Mouse (Mus musculus): ENCODE measurements around the gene Daxx. TPM values are rescaled to one million over a fixed set of nuclear protein-coding genes. Genes with fewer than 3 reads are reported as not detected.

Gene Daxx
- polyA plus RNA-seq, 1 experiment from 2014 or later, result 35.3 TPM

DNA sequence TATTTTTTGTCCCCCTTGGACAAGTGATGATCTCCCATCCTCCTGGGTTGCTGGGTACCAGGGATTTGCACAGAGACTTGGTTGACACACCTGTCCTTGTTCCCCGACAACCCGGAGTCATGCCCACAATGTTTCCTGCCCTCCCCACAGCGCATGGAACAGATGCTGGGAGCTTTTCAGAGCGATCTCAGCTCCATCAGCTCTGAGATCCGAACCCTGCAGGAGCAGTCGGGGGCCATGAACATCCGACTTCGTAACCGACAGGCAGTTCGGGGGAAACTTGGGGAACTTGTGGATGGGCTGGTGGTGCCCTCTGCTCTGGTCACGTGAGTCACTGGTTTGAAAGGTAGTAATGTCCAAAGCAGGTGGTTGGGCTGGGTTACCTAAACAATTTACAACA, 49.2 kb downstream of the Daxx start:
- Histone ChIP-seq H3K4me2 (no peak overlapping the region), H3K9ac (no peak overlapping the region), H3K9me3 (no peaks in the 10 kb centered on the region), H3K4me1 (peaks cover 20% of the 10 kb centered on the region), H3K27me3 (replicated peaks) (no peaks in the 10 kb centered on the region), H3K36me3 (peaks cover 69% of the 10 kb centered on the region), H3K4me3 (no peak overlapping the region), H3K27ac (replicated peaks) (no peak overlapping the region)
- no peak for ATAC-seq (ENCODE audit: extremely low read depth, insufficient number of reproducible peaks, low FRiP score, low TSS enrichment)
- 90% methylated on average over 11 of the region's 11 CpGs for WGBS

DNA sequence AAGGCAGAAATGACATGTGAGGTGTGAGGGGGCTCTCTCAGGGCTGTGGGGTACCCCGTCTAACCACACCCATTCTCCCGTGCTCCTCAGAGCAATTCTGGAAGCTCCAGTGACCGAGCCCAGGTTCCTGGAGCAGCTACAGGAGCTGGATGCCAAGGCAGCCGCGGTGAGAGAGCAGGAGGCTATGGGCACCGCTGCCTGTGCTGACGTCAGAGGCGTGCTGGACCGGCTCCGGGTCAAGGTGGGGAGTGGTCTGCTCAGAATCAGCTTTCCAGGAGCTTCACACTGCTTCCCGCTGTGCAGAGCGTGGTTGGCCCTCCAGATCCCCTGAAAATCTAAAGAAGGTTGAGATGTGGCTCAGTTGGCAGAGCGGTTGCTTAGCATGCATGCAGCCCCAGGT, 49.9 kb downstream of the Daxx start:
- H3K36me3 ChIP-seq, result peaks cover 69% of the 10 kb centered on the region

DNA sequence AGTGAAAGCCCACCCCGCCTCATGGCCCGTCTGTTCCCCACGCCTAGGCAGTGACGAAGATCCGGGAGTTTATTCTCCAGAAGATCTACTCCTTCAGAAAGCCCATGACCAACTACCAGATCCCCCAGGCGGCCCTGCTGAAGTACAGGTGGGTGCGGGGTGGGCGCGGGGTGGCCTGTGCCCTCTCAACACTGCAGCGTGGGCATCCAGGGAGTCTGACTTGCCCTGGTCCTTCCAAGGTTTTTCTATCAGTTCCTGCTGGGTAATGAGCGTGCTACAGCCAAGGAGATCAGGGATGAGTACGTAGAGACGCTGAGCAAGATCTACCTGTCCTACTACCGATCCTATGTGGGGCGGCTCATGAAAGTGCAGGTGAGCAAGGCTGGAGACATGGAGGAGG, 50.7 kb downstream of the Daxx start:
- Histone ChIP-seq H3K27me3 (replicated peaks) (no peaks in the 10 kb centered on the region), H3K9me3 (no peaks in the 10 kb centered on the region), H3K4me3 (no peak overlapping the region), H3K27ac (replicated peaks) (no peak overlapping the region), H3K36me3 (peaks cover 66% of the 10 kb centered on the region), H3K4me1 (peaks cover 6% of the 10 kb centered on the region), H3K9ac (no peak overlapping the region), H3K4me2 (no peak overlapping the region)
- 89% methylated on average over 15 of the region's 15 CpGs for WGBS
- ATAC-seq (ENCODE audit: extremely low read depth, insufficient number of reproducible peaks, low FRiP score, low TSS enrichment), result no peak

More for the DNA sequence above, 49.9 kb downstream of the Daxx start:
- Histone ChIP-seq H3K4me3 (no peak overlapping the region), H3K9me3 (no peaks in the 10 kb centered on the region), H3K27ac (replicated peaks) (no peak overlapping the region), H3K4me2 (no peak overlapping the region), H3K9ac (no peak overlapping the region), H3K4me1 (peaks cover 13% of the 10 kb centered on the region), H3K27me3 (replicated peaks) (no peaks in the 10 kb centered on the region)
- ATAC-seq (ENCODE audit: extremely low read depth, insufficient number of reproducible peaks, low FRiP score, low TSS enrichment), result no peak
- 92% methylated on average over 13 of the region's 13 CpGs for WGBS

DNA sequence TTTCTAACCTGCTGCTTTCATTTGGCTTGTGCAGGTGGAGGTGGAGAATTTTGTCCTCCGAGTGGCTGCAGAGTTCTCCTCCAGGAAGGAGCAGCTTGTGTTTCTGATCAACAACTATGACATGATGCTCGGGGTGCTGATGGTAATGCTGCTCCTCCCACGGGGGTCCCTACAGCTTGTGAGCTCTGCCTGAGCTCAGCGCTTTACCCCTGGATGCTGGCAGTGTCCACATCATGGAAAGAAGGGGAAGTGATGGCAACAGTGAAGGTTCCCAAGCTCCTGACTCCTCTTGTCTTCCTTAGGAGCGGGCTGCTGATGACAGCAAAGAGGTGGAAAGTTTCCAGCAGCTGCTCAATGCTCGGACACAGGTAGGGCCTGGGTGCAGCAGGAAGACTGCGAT, 53.7 kb downstream of the Daxx start:
- ATAC-seq (ENCODE audit: extremely low read depth, insufficient number of reproducible peaks, low FRiP score, low TSS enrichment), result no peak
- H3K4me2 ChIP-seq, result no peak overlapping the region
- H3K27me3 ChIP-seq (replicated peaks), result no peaks in the 10 kb centered on the region

More for the DNA sequence above, 53.7 kb downstream of the Daxx start:
- Histone ChIP-seq H3K36me3 (peaks cover 85% of the 10 kb centered on the region), H3K27ac (replicated peaks) (no peak overlapping the region), H3K9ac (no peak overlapping the region), H3K4me1 (no peaks in the 10 kb centered on the region), H3K4me3 (no peak overlapping the region), H3K9me3 (no peaks in the 10 kb centered on the region)
- 83% methylated on average over 7 of the region's 7 CpGs for WGBS

Small RNA genes lying within 50 kb of the gene (microRNA-seq; reads per million reads assigned to microRNA genes)
- not detected for gene Gm27740

Other genes with a start within 250 kb of the Daxx start
- gene Hnrnpm, start 222.6 kb upstream of the Daxx start, polyA plus RNA-seq (2015; fragmentation: Nextera tagmentation; extraction: Ambion mirVana), result 190 and 194 TPM in 2 replicates
- 77.3 and 83.7 TPM in 2 replicates for gene March2, start 190.7 kb upstream of the Daxx start, polyA plus RNA-seq (2015; fragmentation: Nextera tagmentation; extraction: Ambion mirVana)
- 318 and 325 TPM in 2 replicates for gene Rab11b, start 148.9 kb upstream of the Daxx start, polyA plus RNA-seq (2015; fragmentation: Nextera tagmentation; extraction: Ambion mirVana)
- gene Angptl4, start 127.6 kb upstream of the Daxx start, polyA plus RNA-seq (2015; fragmentation: Nextera tagmentation; extraction: Ambion mirVana), result 17.0 and 17.8 TPM in 2 replicates
- gene Kank3, start 98.9 kb upstream of the Daxx start, polyA plus RNA-seq (2015; fragmentation: Nextera tagmentation; extraction: Ambion mirVana), result 40.0 and 47.0 TPM in 2 replicates
- 570 and 648 TPM in 2 replicates for gene Rps28, start 84.9 kb upstream of the Daxx start, polyA plus RNA-seq (2015; fragmentation: Nextera tagmentation; extraction: Ambion mirVana)
- 527 and 576 TPM in 2 replicates for gene Ndufa7, start 84.8 kb upstream of the Daxx start, polyA plus RNA-seq (2015; fragmentation: Nextera tagmentation; extraction: Ambion mirVana)
- 48.1 and 50.0 TPM in 2 replicates for gene Cd320, start 66.3 kb upstream of the Daxx start, polyA plus RNA-seq (2015; fragmentation: Nextera tagmentation; extraction: Ambion mirVana)
- not detected in 2 replicates for gene Gm7029, start 35.6 kb upstream of the Daxx start, polyA plus RNA-seq (2015; fragmentation: Nextera tagmentation; extraction: Ambion mirVana)
- 5.3 and 5.4 TPM in 2 replicates for gene Kifc1, start 18.8 kb upstream of the Daxx start, polyA plus RNA-seq (2015; fragmentation: Nextera tagmentation; extraction: Ambion mirVana)
- 0.19 TPM in 1 of 2 replicates, not detected in the other for gene Platr17, start 4.3 kb upstream of the Daxx start, polyA plus RNA-seq (2015; fragmentation: Nextera tagmentation; extraction: Ambion mirVana)
- 34.2 and 36.8 TPM in 2 replicates for gene Tapbp, start 6.5 kb downstream of the Daxx start, polyA plus RNA-seq (2015; fragmentation: Nextera tagmentation; extraction: Ambion mirVana)
- gene Zbtb22, start 6.5 kb downstream of the Daxx start, polyA plus RNA-seq (2015; fragmentation: Nextera tagmentation; extraction: Ambion mirVana), result 12.8 and 12.9 TPM in 2 replicates
- 32.6 and 37.6 TPM in 2 replicates for gene Rgl2, start 20.1 kb downstream of the Daxx start, polyA plus RNA-seq (2015; fragmentation: Nextera tagmentation; extraction: Ambion mirVana)
- gene Pfdn6, start 30.9 kb downstream of the Daxx start, polyA plus RNA-seq (2015; fragmentation: Nextera tagmentation; extraction: Ambion mirVana), result 113 and 125 TPM in 2 replicates
- 20.5 and 20.6 TPM in 2 replicates for gene Wdr46, start 31.2 kb downstream of the Daxx start, polyA plus RNA-seq (2015; fragmentation: Nextera tagmentation; extraction: Ambion mirVana)
- gene B3galt4, start 42.1 kb downstream of the Daxx start, polyA plus RNA-seq (2015; fragmentation: Nextera tagmentation; extraction: Ambion mirVana), result 4.5 and 7.0 TPM in 2 replicates
- 36.0 and 39.6 TPM in 2 replicates for gene Vps52, start 46.4 kb downstream of the Daxx start, polyA plus RNA-seq (2015; fragmentation: Nextera tagmentation; extraction: Ambion mirVana)
- 923 and 1,093 TPM in 2 replicates for gene Rps18, start 46.6 kb downstream of the Daxx start, polyA plus RNA-seq (2015; fragmentation: Nextera tagmentation; extraction: Ambion mirVana)
- gene H2-K1, start 90.9 kb downstream of the Daxx start, polyA plus RNA-seq (2015; fragmentation: Nextera tagmentation; extraction: Ambion mirVana), result 23.4 and 32.0 TPM in 2 replicates
- gene Ring1, start 115.3 kb downstream of the Daxx start, polyA plus RNA-seq (2015; fragmentation: Nextera tagmentation; extraction: Ambion mirVana), result 10.4 and 14.9 TPM in 2 replicates
- gene H2-Ke6, start 118.6 kb downstream of the Daxx start, polyA plus RNA-seq (2015; fragmentation: Nextera tagmentation; extraction: Ambion mirVana), result 37.7 and 45.6 TPM in 2 replicates
- 128 and 130 TPM in 2 replicates for gene Slc39a7, start 122.3 kb downstream of the Daxx start, polyA plus RNA-seq (2015; fragmentation: Nextera tagmentation; extraction: Ambion mirVana)
- gene Rxrb, start 122.4 kb downstream of the Daxx start, polyA plus RNA-seq (2015; fragmentation: Nextera tagmentation; extraction: Ambion mirVana), result 28.5 and 32.4 TPM in 2 replicates
- 0.34 and 0.64 TPM in 2 replicates for gene Col11a2, start 130.0 kb downstream of the Daxx start, polyA plus RNA-seq (2015; fragmentation: Nextera tagmentation; extraction: Ambion mirVana)
- 0.23 TPM in 2 replicates for gene H2-Oa, start 182.9 kb downstream of the Daxx start, polyA plus RNA-seq (2015; fragmentation: Nextera tagmentation; extraction: Ambion mirVana)
- gene H2-DMa, start 210.1 kb downstream of the Daxx start, polyA plus RNA-seq (2015; fragmentation: Nextera tagmentation; extraction: Ambion mirVana), result 6.0 TPM in 2 replicates
- gene Brd2, start 213.2 kb downstream of the Daxx start, polyA plus RNA-seq (2015; fragmentation: Nextera tagmentation; extraction: Ambion mirVana), result 69.0 and 70.0 TPM in 2 replicates
- gene H2-DMb2, start 233.9 kb downstream of the Daxx start, polyA plus RNA-seq (2015; fragmentation: Nextera tagmentation; extraction: Ambion mirVana), result 0.15 and 0.20 TPM in 2 replicates
- gene H2-DMb1, start 243.7 kb downstream of the Daxx start, polyA plus RNA-seq (2015; fragmentation: Nextera tagmentation; extraction: Ambion mirVana), result 0.24 and 0.27 TPM in 2 replicates